Mouse (Mus musculus) CH12F3 (cell line): Measurements from ENCODE around the gene Mfap3.

Experiments
- in situ Hi-C: fragments of 300-500 bp; cut with MboI; formaldehyde crosslinking; loops from 2 replicates; pipeline ENCODE4 v1.14.3; 2020; ENCODE audit warnings: low sequenced_read_pairs

The Mfap3 gene

GRCm38 (mm10) chr11:57582818-57583635 is 64.6 kb downstream of the Mfap3 start:
- in situ Hi-C loops = no loop called here
